Mouse (Mus musculus): ENCODE results near the gene Cracr2b.
"Not testable (repeated sequence)": the region's sequence is repeated elsewhere in the genome, so short reads cannot be mapped to it uniquely, and the experiment has no call there.

The Cracr2b gene

DNA sequence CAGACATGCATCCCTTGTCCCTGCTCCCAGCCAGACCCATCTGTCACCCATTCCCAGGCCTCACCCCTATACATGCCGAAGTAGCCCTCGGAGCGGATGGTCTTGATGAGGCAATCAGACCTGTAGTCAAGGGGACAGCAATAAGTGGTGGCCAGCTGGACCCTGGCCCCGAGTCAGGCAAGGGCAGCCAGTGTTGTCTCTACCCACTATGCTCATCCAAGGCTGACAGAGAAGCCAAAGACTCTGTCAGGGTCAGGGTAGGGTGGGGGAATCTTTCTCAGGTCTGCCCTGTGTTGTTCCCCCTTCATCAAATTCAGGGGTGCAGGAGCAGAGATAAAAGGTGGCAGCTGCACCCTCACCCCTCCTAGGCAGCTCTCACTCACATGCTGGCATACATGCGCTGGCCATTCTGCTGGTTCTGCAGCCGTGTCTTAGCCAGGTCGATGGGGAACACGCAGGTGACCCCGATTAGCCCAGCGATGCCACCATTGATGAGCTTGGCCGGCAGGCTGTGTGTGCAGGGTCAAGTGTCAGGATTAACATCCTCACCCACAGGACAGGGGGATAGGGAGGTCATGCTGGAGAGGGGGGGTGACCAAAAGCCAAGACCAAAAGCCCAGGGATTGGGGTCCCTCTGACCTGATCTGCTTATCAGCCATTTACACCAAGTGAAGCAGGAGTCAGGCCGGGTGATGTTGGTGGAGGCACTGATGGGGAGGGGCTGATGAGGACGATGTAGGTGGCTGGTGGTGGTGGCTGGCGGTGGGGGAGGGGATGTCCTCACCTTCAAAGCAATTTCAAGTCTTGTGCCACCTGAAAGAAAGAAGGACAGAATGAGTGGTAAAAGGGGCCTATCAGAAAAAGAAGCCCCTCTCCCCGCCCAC lies 27.1 kb upstream of the Cracr2b start:
- no peak for DNase-seq (ENCODE audit: low spot score)

DNA sequence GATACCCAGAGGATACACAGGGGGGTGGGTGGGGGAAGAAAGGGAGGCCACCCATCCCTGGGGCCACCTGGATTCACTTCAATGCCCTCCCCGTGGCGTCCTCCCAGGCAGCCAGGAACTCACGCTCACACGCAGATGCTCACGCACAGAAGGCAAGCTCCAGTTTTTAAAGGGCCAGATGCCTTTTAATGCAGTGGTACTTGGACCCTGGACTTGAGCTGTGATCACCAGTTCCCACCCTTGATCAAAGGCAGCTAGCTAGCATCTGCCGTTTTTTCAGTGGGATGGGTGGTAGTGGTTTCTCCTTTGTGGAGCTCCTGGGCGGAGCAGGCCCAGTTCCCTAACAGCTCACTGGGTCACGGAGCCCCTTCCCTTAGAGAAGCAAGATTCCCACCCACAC lies 26.4 kb upstream of the Cracr2b start:
- DNase-seq (ENCODE audit: low spot score), result peak; percentile 66

DNA sequence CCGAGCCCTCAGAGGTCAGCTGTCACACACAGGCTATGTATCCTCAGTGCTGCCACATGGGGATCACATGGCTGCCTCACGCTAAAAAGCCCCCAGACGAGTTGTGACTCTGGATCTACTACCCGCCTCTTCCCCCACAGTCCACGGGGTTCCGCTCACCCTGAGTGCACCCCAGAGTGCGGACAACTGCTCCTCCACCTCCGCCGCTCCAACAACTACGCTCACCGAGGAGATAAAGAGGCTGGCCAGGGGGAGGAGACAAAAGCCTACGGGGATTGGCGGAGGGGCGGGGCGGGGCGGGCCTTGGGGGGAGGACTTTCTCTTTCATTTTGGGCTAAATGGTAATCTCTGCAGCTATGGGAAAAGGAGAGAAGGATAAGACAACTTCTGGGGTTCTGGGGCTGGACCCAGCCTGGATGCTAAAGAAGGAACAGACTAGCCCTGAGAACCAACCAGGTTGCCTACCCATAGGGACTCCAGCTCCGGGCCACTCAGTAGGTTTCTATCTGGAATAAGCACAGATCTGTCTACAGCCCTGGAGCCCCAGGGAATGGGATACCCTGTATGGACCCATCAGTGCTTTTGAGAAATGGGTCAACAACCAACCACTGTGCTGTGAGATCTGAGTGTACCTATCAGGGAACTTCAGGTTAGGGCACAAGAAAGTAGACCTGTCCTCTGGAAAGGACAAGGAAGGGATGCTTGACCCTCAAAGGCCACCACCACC lies 25.6 kb upstream of the Cracr2b start:
- DNase-seq (ENCODE audit: low spot score), result no peak

DNA sequence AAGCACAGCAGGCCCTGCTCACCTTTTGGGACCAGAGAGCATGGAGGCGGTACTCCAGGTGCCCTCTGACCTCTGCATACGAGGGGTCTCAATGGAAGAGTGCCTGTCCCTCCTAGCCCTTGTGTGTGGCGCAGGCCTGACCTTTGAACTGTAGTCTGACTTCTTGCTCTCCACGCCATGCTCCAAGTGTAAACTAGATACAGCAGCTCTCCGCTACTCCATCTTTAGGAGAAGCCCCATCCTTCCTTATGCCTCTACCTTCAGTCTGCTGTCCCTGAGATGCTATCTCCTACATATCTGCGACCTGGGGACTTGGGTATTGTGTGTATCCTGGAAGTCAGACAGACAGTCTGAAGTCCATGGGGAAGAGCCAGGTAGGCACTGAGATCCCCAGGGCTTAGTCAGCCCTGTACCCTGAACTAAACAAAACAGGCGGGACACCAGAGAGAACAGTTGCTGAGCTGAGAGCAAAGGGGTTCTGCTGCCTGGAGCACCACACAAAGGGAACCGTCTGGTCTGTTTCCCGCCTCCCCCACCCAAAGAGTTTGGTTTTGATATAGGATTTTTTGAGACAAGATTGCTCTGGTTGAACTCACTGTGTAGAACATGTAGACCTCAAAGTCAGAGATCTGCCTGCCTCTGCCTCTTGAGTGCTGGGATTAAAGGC lies 24.9 kb upstream of the Cracr2b start:
- DNase-seq (ENCODE audit: low spot score), result no peak

DNA sequence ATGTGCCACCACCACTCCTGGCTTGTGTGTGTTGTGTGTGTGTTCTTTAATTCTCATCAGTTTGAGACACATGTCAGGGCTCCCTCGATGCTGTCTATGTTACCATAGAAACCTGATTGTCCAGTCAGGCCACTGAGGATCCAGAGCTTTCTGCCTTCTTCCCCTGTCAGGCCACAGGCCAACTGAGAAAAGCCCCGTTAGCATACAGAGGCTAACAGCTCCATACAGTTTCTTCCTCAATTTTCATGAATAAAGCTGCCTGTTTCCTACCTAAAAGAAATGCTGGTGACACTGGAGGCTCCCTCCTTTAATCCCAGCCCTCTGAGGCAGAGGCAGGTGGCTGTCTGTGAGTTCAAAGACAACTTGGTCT lies 24.4 kb upstream of the Cracr2b start:
- no peak for DNase-seq (ENCODE audit: low spot score)

DNA sequence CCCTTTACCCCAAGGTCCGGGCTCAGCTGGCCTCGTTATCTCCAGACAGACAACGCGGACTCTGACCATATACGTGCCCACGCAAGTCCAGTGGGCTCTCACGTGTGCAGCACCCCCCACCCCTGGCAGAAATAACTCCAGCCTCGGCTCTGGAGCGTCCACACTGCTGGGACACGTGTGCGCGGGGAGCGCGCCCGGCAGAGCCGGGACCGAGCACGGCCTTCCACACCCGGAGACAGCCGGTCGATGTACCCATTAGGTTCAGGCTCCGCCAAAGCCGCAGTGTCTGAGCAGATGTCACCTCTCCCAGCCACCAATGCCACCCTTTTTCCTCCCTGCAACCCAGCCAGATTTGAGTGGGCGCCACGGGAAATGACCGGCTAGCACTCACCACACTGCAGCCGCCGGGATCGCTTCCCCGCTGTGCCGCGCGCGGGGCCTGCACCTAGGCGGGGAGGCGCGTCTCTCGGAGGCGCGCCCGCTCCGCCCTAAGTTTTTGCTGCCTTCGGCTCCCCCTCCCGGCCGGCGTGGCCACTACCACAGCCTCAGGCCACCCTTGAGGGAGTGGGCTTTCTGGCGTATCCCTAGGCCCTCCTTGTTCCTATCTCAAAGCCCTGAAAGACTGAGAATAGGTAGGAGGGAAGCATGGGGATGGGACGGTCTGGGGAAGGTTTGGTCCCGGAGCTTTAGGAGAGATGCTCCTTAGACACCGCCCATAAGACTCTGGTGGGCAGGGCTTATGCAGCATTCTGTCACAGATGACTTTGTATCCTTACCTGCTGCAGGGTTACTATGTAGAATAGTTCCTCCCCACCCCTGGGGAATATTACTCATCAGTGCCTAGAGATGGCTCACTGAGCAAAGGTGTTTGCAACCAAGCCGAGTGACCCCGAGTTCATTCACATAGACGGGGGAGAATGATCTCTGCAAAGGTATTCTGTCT lies 23.4 kb upstream of the Cracr2b start, which contains the start of gene Slc25a22:
Gene Slc25a22, minus strand, starts transcription at position 715 of the 943 bp plus-strand sequence.
- DNase-seq (ENCODE audit: low spot score), result peak; percentile 86

DNA sequence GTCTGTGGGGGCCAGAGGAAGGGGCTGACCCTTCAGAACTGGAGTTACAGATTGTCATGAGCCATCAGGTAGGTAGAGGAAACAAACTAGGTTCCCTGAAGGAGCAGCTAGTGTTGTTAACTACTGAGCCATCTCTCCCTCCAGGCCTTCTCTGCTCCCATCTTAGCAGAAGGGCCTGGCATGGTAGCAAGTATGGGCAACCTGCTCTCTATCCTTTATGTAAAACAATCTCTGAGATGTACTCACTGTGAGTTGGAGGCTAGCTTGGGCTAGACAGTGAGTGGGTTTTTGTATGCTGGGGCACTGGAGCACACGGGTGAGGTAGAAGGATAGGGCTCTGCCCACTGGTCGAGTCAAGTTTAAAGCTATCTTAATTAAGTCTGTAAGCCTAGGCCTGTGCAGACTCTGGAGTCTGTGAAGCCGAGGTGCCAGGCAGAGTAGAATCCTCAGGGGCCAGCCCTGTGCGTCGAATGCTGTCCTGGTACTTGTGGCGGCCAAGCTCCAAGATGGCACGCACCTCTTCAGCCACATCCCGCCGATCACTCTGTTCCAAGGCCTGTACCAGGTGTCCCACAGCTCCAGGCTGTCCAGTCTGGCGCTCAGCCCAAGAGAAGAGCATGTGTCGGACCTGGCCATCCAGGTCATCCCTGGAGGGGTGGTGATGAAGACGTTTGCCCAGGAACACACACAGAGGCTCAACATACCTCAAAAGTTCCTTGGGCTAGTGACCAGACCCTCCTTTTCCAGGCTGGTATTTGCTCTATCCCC lies 22.5 kb upstream of the Cracr2b start:
- DNase-seq (ENCODE audit: low spot score), result no peak

DNA sequence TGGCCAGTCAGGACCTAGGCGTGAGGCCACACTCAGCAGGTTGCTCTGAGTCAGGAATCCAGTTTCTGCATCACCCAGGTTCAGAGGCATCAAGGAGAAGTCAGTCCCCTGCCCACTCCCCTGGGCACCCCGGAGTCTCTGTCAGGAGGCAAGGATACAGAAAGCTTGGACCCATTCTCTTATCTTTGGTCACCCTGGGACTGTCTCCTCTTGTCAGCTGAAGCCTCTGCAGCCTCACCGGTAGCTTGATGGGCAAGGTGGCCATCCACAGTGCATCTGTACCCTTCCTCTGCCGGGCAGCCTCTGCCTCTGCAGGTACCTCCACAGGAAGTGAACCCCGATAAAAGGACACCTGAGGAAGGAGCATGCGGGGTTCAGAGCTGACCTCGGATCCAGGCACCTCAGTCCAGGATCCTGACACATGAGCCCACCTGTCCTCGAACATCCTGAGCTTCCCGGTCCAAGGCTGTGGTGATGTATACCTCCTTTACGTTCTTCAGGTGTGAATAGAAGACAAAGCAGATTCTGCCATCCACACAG lies 21.7 kb upstream of the Cracr2b start:
- DNase-seq (ENCODE audit: low spot score), result no peak

DNA sequence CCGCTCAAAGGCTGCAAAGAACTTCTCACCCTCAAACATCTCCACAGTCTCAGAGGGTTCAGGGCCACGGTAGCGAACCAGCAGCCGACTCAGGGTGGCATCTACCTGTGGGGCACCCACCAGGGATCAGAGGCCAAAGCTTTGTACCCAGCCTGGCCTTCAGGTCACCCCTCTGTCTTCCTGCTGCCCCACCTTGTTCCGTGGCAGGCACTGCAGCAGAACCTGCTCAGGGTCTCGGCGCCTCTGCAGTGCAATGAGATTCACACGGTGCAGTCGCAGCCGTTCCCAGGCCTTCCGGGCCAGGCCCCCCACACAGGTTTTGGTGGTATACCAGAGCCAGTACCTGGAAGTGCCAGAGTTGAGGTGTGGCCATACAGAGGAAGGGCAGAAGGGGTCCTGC lies 21.1 kb upstream of the Cracr2b start:
- DNase-seq (ENCODE audit: low spot score), result no peak

DNA sequence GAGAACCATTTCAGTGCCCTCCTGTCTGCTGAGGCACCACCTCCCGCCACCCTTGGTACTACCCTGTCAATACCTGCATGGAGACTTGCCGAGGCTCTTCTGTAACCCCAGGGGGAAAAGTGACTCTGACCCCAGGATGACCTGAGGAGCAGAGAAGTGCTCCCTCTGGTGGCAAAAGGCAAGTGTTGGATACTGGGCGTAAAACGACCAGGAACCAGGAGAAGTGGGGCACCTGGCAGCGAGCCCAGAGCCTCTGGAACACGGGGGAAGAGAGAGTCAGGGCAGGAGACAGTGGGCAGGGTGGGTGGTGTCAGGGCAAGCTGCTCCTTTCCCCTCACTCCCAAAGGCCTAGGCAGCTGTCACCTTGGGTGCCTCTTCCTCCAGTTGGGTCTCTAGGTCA lies 20.3 kb upstream of the Cracr2b start:
- no peak for DNase-seq (ENCODE audit: low spot score)

DNA sequence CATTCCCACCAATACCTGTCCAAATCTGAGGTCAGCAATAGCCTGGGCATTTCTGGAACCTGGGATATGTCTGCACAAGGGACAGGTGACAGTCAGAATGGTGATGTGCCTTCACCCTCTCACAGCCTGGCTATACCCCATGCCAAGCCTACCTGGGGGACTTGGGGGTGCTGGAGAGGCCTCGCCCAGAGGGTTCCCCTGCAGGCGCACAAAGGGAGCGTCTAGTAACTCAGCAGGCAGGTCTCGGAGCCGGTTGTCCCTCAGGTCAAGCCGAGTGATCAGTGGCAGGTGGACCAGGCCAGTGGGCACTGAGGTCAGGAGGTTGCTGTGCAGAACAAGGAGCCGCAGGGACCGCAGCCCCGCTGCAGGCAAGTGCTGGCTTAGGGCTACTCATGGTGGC lies 19.4 kb upstream of the Cracr2b start:
- no peak for DNase-seq (ENCODE audit: low spot score)

DNA sequence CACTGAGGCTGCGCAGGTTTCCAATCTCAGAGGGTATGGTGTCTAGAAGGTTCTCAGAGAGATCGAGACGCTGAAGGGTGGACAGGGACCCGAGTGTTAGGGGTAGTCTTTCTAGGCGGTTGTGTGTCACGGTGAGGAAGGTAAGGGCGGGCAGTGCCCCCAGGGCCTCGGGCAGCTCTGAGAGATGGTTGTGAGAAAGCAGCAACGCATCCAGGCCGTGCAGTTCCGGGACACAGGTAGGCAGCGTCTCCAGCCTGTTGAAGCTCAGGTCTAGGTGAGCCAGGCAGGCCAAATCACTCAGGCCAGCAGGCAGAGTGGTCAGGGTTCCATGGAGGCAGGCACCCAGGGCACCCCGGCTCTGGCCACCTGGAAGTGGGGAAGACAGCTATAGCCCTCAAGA lies 18.7 kb upstream of the Cracr2b start:
- DNase-seq (ENCODE audit: low spot score), result no peak

DNA sequence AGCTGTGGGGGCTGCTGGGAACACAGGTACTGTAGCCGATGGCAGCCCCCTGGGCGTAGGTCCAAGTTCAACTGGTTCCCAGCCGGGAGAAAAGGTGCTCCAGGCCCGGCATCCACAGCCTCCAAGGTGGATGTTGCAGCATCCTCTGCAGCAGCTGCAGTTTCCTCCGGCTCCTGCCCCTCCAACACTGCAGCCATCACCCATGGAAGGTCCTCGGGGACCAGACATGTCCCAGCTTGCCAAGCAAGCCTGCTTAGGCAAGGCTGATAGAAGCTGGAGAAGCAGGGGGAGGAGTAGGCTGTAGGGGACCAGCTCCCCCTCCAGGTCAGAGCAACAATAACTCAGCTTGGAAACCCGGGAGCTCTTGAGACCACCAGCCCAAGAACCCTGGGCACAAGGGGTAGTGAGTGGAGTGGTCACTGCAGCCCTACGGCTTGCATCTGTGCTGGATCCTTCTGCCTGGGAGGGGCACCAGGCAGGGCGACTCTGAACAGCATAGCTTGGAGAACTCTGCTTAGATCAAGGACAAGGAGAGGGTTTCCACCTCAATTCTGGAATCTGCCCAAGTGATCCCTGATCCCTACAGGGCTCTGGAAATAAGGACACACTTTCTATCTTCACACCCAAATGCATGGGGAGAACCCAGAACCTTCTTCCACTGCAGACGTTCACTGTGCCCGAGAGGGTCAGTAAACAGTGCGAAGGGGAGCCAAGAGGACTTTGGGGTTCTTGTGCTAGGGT lies 17.6 kb upstream of the Cracr2b start:
- DNase-seq (ENCODE audit: low spot score), result no peak

DNA sequence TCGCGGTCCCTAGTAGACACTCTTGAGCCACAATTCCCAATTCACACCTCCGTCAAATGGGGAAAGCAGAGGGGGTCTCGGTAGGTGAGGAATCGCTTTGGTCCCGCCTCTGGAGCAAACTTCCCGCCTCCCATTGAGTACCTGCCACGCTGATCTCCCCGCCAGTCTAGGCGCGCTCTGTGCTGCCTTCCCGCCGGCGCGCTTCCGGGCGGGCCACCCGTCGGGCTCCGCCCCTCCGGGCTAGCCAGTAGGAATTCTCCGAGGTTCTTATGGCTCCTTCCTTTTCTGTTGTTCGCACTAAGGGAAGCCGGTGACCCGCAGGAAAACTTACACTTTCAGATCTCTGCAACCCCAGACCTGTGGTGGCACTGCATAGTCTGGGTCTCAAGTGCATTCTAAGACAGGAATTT lies 17.1 kb upstream of the Cracr2b start, which contains the start of gene Pidd1:
Gene Pidd1, minus strand, starts transcription at position 198 of the 410 bp plus-strand sequence.
- no peak for DNase-seq (ENCODE audit: low spot score)

DNA sequence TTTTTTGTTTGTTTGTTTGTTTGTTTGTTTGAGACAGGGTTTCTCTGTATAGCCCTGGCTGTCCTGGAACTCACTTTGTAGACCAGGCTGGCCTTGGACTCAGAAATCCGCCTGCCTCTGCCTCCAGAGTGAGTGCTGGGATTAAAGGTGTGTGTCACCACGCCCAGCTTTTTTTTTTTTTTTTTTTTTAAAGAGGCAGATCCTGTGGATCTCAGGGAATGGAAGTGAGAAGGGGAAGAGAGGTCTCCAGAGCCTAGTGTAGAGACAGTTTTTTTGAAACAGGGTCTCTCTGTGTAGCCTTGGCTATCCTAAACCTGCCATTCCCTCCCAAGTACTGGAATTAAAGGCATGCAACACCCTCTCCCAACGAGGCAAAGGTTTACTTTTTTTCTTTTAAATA lies 14.5 kb upstream of the Cracr2b start:
- not testable (repeated sequence) for DNase-seq (ENCODE audit: low spot score)

DNA sequence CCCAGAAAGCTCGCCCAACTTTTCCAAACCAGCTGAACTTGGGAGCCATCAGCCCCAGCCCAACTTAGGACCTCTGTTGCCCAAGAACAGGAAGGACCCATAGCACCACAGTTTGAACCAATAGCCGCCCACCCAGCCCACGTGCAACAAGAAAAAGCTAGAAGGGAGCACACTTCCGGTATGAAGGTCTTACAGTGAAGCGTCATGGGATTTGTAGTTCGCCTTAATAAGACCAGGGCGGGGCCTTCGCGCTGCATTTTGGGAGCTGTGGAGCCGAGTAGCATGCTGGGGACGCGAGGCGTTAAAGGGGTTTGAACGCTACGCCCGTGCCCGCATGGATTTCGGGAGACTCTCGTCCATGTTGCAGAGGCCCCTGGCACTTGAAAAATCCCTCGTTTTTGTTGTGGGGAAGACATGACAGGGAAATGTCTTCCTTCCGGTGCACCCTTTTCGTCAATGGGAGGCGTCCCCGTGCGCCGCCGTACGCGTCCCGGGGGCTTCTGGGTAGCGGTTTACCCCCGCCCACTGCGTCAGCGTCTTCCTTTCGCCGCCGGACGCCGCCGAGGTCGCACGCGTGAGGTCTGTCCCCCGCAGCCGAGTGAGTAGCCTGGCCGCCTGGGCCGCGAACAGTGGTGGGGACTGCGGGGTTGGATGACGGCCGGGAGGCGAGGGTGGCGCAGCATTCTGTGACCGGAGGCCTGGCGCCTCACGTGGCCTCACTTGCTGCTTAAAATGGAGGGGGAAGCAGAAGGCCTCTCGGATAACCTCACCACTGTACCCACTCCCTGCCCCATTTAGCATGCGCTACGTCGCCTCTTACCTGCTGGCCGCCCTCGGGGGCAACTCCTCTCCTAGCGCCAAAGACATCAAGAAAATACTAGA lies 13.5 kb upstream of the Cracr2b start, which contains the start of gene Rplp2:
Gene Rplp2, plus strand, starts transcription at position 261 of the 882 bp plus-strand sequence.
- peak; percentile 94 for DNase-seq (ENCODE audit: low spot score)

DNA sequence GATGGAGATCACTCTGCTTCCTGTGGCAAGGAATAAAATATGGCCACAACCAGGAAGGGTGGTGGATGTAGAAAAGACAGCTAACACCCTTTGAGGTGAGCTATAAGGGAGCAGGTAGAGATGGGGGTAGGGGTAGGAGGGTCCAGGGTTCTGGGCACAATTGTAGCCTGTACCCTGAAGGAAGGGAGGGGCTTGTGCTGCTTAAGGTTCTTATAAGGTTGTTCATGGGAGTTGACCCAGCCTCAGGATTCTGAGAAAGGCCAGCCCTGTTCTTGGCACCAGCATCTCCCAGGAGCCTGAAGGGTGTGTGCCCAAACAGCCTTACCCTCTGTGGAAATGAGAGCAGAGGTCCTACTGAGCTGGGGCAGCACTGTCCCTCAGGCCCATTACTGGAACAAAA lies 9.0 kb upstream of the Cracr2b start:
- no peak for DNase-seq (ENCODE audit: low spot score)

DNA sequence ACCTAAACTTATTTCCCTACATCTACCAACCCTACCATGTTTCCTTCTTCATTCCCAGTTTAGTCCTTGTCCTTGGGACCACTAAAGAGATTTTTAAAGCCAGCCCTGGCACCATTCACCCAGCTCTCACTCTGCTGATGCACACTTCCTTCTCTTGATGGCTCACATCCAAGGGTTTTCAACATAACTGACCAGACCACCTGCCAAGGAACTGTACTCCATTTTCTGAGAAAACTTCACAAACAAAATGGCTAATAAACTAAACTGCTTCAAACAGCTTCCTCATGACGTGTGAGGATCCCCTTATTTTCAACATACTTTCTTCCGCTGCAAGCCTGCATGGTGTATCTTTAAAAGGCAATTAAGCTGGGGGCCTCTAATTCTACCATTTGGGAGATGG lies 7.3 kb upstream of the Cracr2b start:
- DNase-seq (ENCODE audit: low spot score), result no peak
